Mouse (Mus musculus) forebrain, embryonic 16.5 days (tissue): ENCODE results near the gene Slc37a1. TPM values are rescaled to one million over a fixed set of nuclear protein-coding genes. Genes with fewer than 3 reads are reported as not detected.
A peak's percentile ranks its signal among the peaks of the same experiment; 100 is the strongest.

Experiments used
- ATAC-seq: fragments of 200-750 bp; cut with Nextera tagmentation; 2 replicates; pipeline ENCODE4 v1.8.0; 2017; ENCODE audit warnings: mild to moderate bottlenecking, moderate library complexity
- H3K27ac ChIP-seq: fragments of 300-500 bp; sonication (generic); 2 replicates; pipeline ENCODE4 v1.5.1; 2014; ENCODE audit warnings: low read length, control low read depth
- H3K27me3 ChIP-seq: fragments of 300-500 bp; sonication (generic); replicated peaks from 2 replicates; pipeline ENCODE4 v1.6.1; 2014; ENCODE audit warnings: low read length; ENCODE audit not compliant: control insufficient read depth, insufficient read depth
- H3K36me3 ChIP-seq: fragments of 300-500 bp; sonication (generic); 2 replicates; pipeline ENCODE4 v1.6.1; 2014; ENCODE audit not compliant: control insufficient read depth, insufficient read depth
- H3K4me1 ChIP-seq: fragments of 300-500 bp; sonication (generic); replicated peaks from 2 replicates; pipeline ENCODE4 v1.6.1; 2014; ENCODE audit warnings: low read length; ENCODE audit not compliant: control insufficient read depth, insufficient read depth
- H3K4me2 ChIP-seq: fragments of 300-500 bp; sonication (generic); 2 replicates; pipeline ENCODE4 v1.6.1; 2014; ENCODE audit warnings: mild to moderate bottlenecking, low read length, control low read depth
- H3K4me3 ChIP-seq: fragments of 300-500 bp; sonication (generic); replicated peaks from 2 replicates; pipeline ENCODE4 v1.5.1; 2014; ENCODE audit warnings: mild to moderate bottlenecking, low read length, control low read depth
- H3K9ac ChIP-seq: fragments of 300-500 bp; sonication (generic); replicated peaks from 2 replicates; pipeline ENCODE4 v1.6.1; 2014; ENCODE audit warnings: low read depth, low read length, control low read depth
- H3K9me3 ChIP-seq: fragments of 300-500 bp; sonication (generic); 2 replicates; pipeline ENCODE4 v1.6.1; 2016; ENCODE audit warnings: low read length; ENCODE audit not compliant: control insufficient read depth
- WGBS: fragments of 180-500 bp; shearing (Covaris S2); extraction: QIAGEN DNeasy Blood & Tissue Kit; methylation state at CpG from one replicate; pipeline ENCODE4 v1.1.7; 2014; 5-methylcytosine and 5-hydroxymethylcytosine counted together
- polyA plus RNA-seq: library from polyadenylated mRNA; unstranded; fragments of >200 nt; fragmentation: Nextera tagmentation; extraction: Ambion mirVana; gene quantifications from 2 replicates; pipeline ENCODE4 v1.2.1, GENCODE M21; 2015

The Slc37a1 gene
- polyA plus RNA-seq, 1 experiment from 2014 or later, result 14.2 TPM

GRCm38 (mm10) chr17:31272416-31273165 lies 14.0 kb upstream of the Slc37a1 start:
- ATAC-seq, result no peak
- WGBS, result 88% methylated on average over 9 of the region's 9 CpGs
- H3K4me3 ChIP-seq, result no peak overlapping the region

GRCm38 (mm10) chr17:31273631-31274030 lies 13.0 kb upstream of the Slc37a1 start:
- Histone ChIP-seq H3K27ac (no peak overlapping the region), H3K4me1 (peaks cover 7% of the 10 kb centered on the region), H3K9me3 (no peaks in the 10 kb centered on the region), H3K4me3 (no peak overlapping the region), H3K4me2 (no peak overlapping the region), H3K27me3 (no peaks in the 10 kb centered on the region), H3K36me3 (no peaks in the 10 kb centered on the region), H3K9ac (no peak overlapping the region)
- 87% methylated on average over 8 of the region's 8 CpGs for WGBS
- ATAC-seq, result no peak

More at GRCm38 (mm10) chr17:31272416-31273165, 14.0 kb upstream of the Slc37a1 start:
- peaks cover 7% of the 10 kb centered on the region for H3K4me1 ChIP-seq
- no peak overlapping the region for H3K4me2 ChIP-seq
- H3K9ac ChIP-seq, result no peak overlapping the region
- H3K9me3 ChIP-seq, result no peaks in the 10 kb centered on the region
- H3K27me3 ChIP-seq, result no peaks in the 10 kb centered on the region
- H3K36me3 ChIP-seq, result no peaks in the 10 kb centered on the region
- H3K27ac ChIP-seq, result no peak overlapping the region

- H3K27me3 ChIP-seq, result no peaks in the 10 kb centered on the region
- H3K36me3 ChIP-seq, result no peaks in the 10 kb centered on the region
- 78% methylated on average over 6 of the region's 6 CpGs for WGBS
- ATAC-seq, result no peak
- H3K4me2 ChIP-seq, result no peak overlapping the region
- H3K9me3 ChIP-seq, result no peaks in the 10 kb centered on the region
- no peak overlapping the region for H3K27ac ChIP-seq
- peaks cover 7% of the 10 kb centered on the region for H3K4me1 ChIP-seq
- no peak overlapping the region for H3K9ac ChIP-seq
- H3K4me3 ChIP-seq, result no peak overlapping the region
These were observed 11.4 kb upstream of the Slc37a1 start for GRCm38 (mm10) chr17:31275181-31275580.

- 21% methylated on average over 8 of the region's 9 CpGs for WGBS
- H3K9ac ChIP-seq, result no peak overlapping the region
- H3K27ac ChIP-seq, result no peak overlapping the region
- H3K4me2 ChIP-seq, result peak overlapping the region; percentile 84
- peak overlapping the region; percentile 48 for H3K4me3 ChIP-seq
- no peaks in the 10 kb centered on the region for H3K9me3 ChIP-seq
- no peak; the same call in 1 of the 2 replicates for ATAC-seq
- no peaks in the 10 kb centered on the region for H3K36me3 ChIP-seq
- peaks cover 7% of the 10 kb centered on the region for H3K4me1 ChIP-seq
- H3K27me3 ChIP-seq, result no peaks in the 10 kb centered on the region
These were observed 10.2 kb upstream of the Slc37a1 start for GRCm38 (mm10) chr17:31276207-31276921.

- H3K27me3 ChIP-seq, result no peaks in the 10 kb centered on the region
- peak within 1 kb of the TSS; percentile 49 for H3K9ac ChIP-seq
- peak within 1 kb of the TSS; percentile 84 for H3K4me2 ChIP-seq
- H3K36me3 ChIP-seq, result no peaks in the 10 kb centered on the region
- peak within 1 kb of the TSS; percentile 48 for H3K4me3 ChIP-seq
- H3K4me1 ChIP-seq, result peaks cover 8% of the 10 kb centered on the region
- H3K9me3 ChIP-seq, result no peaks in the 10 kb centered on the region
- no peak within 1 kb of the TSS for H3K27ac ChIP-seq
- ATAC-seq, result peak; percentile 93
- WGBS, result 10% methylated on average over 44 of the region's 44 CpGs
These were observed 9.4 kb upstream of the Slc37a1 start, which contains the start of gene Rsph1 for GRCm38 (mm10) chr17:31276922-31277918. Rsph1 (minus strand) TSS chr17:31277383.

GRCm38 (mm10) chr17:31277931-31278330 lies 8.7 kb upstream of the Slc37a1 start:
- Histone ChIP-seq H3K27me3 (no peaks in the 10 kb centered on the region), H3K4me2 (no peak overlapping the region), H3K36me3 (no peaks in the 10 kb centered on the region), H3K9me3 (no peaks in the 10 kb centered on the region), H3K4me3 (no peak overlapping the region), H3K27ac (no peak overlapping the region), H3K4me1 (peaks cover 14% of the 10 kb centered on the region), H3K9ac (no peak overlapping the region)
- no peak for ATAC-seq
- WGBS, result 86% methylated on average over 4 of the region's 4 CpGs

- Histone ChIP-seq H3K4me3 (no peak overlapping the region), H3K9me3 (no peaks in the 10 kb centered on the region), H3K27ac (no peak overlapping the region), H3K4me1 (peaks cover 14% of the 10 kb centered on the region), H3K4me2 (no peak overlapping the region), H3K9ac (no peak overlapping the region), H3K27me3 (no peaks in the 10 kb centered on the region), H3K36me3 (no peaks in the 10 kb centered on the region)
- WGBS, result 91% methylated on average over 9 of the region's 9 CpGs
- no peak for ATAC-seq
These were observed 7.1 kb upstream of the Slc37a1 start for GRCm38 (mm10) chr17:31279541-31279940.

- H3K27me3 ChIP-seq, result no peaks in the 10 kb centered on the region
- no peak overlapping the region for H3K9ac ChIP-seq
- H3K36me3 ChIP-seq, result no peaks in the 10 kb centered on the region
- H3K4me2 ChIP-seq, result no peak overlapping the region
- ATAC-seq, result no peak
- H3K4me3 ChIP-seq, result no peak overlapping the region
- peaks cover 14% of the 10 kb centered on the region for H3K4me1 ChIP-seq
- 85% methylated on average over 6 of the region's 6 CpGs for WGBS
- H3K9me3 ChIP-seq, result no peaks in the 10 kb centered on the region
- H3K27ac ChIP-seq, result no peak overlapping the region
These were observed 6.3 kb upstream of the Slc37a1 start for GRCm38 (mm10) chr17:31280269-31280668.
